Mouse (Mus musculus): ENCODE data around the gene Prkaa2. TPM values are rescaled to one million over a fixed set of nuclear protein-coding genes. Genes with fewer than 3 reads are reported as not detected.

The Prkaa2 gene
- 1.5 and 1.8 TPM in 2 replicates for polyA plus RNA-seq (2016; fragmentation: Nextera tagmentation; extraction: Ambion mirVana)

GRCm38 (mm10) chr4:105109199-105109989 lies at the start of gene Prkaa2:
TSS of gene Prkaa2 (minus strand) at chr4:105109890.
- Histone ChIP-seq H3K9ac (peak within 1 kb of the TSS; percentile 70), H3K36me3 (no peaks in the 10 kb centered on the region), H3K9me3 (no peaks in the 10 kb centered on the region), H3K27me3 (peaks cover 29% of the 10 kb centered on the region), H3K4me2 (replicated peaks) (peak within 1 kb of the TSS; percentile 95), H3K27ac (0 out of 2 replicates have a peak within 1 kb of the TSS, but pooled peaks have one; percentile 11), H3K4me3 (peak within 1 kb of the TSS; percentile 69), H3K4me1 (peaks cover 12% of the 10 kb centered on the region)
- ATAC-seq (ENCODE audit: insufficient number of reproducible peaks, insufficient read depth, low FRiP score, low TSS enrichment): peak; percentile 78
- 1% methylated on average over 70 of the region's 80 CpGs for WGBS

- H3K27ac ChIP-seq: peak overlapping the region; percentile 97
- peaks cover 33% of the 10 kb centered on the region for H3K4me1 ChIP-seq
Observed at GRCm38 (mm10) chr4:105159531-105159870, 49.8 kb upstream of the Prkaa2 start.

GRCm38 (mm10) chr4:105158651-105159530 lies 49.2 kb upstream of the Prkaa2 start:
- peak overlapping the region; percentile 97 for H3K9ac ChIP-seq
- peak overlapping the region; percentile 93 for H3K4me3 ChIP-seq
- peaks cover 28% of the 10 kb centered on the region for H3K4me1 ChIP-seq
- ATAC-seq (ENCODE audit: insufficient number of reproducible peaks, insufficient read depth, low FRiP score, low TSS enrichment): no peak
- under 1% methylated on average over 18 of the region's 18 CpGs for WGBS
- H3K4me2 ChIP-seq (replicated peaks): peak overlapping the region; percentile 70
- peak overlapping the region; percentile 97 for H3K27ac ChIP-seq
- H3K36me3 ChIP-seq: peaks cover 18% of the 10 kb centered on the region
- peaks cover 4% of the 10 kb centered on the region; the same call in 1 of the 2 replicates for H3K27me3 ChIP-seq
- no peaks in the 10 kb centered on the region for H3K9me3 ChIP-seq

More at GRCm38 (mm10) chr4:105159531-105159870, 49.8 kb upstream of the Prkaa2 start:
- Histone ChIP-seq H3K9ac (peak overlapping the region; percentile 97), H3K27me3 (peaks cover 4% of the 10 kb centered on the region; the same call in 1 of the 2 replicates), H3K9me3 (no peaks in the 10 kb centered on the region), H3K4me3 (peak overlapping the region; percentile 93), H3K36me3 (peaks cover 19% of the 10 kb centered on the region), H3K4me2 (replicated peaks) (peak overlapping the region; percentile 70)
- ATAC-seq (ENCODE audit: insufficient number of reproducible peaks, insufficient read depth, low FRiP score, low TSS enrichment): no peak
- 14% methylated on average over 6 of the region's 6 CpGs for WGBS

- H3K4me3 ChIP-seq: peak overlapping the region; percentile 93
- H3K4me2 ChIP-seq (replicated peaks): peak overlapping the region; percentile 70
- 1% methylated on average over 26 of the region's 26 CpGs for WGBS
- H3K36me3 ChIP-seq: peaks cover 14% of the 10 kb centered on the region; the same call in 1 of the 2 replicates
- H3K9me3 ChIP-seq: no peaks in the 10 kb centered on the region
- peak overlapping the region; percentile 97 for H3K9ac ChIP-seq
- H3K27me3 ChIP-seq: peaks cover 4% of the 10 kb centered on the region; the same call in 1 of the 2 replicates
- peak; percentile 29 for ATAC-seq (ENCODE audit: insufficient number of reproducible peaks, insufficient read depth, low FRiP score, low TSS enrichment)
- peak overlapping the region; percentile 97 for H3K27ac ChIP-seq
- H3K4me1 ChIP-seq: peaks cover 25% of the 10 kb centered on the region
Observed at GRCm38 (mm10) chr4:105158169-105158555, 48.5 kb upstream of the Prkaa2 start.

GRCm38 (mm10) chr4:105157276-105158168 lies 47.8 kb upstream of the Prkaa2 start, which contains the start of gene Plpp3:
TSS of gene Plpp3 (plus strand) at chr4:105157347.
- Histone ChIP-seq H3K27ac (peak within 1 kb of the TSS; percentile 97), H3K4me3 (peak within 1 kb of the TSS; percentile 93), H3K9ac (peak within 1 kb of the TSS; percentile 97), H3K36me3 (peaks cover 14% of the 10 kb centered on the region; the same call in 1 of the 2 replicates), H3K4me1 (peaks cover 21% of the 10 kb centered on the region), H3K27me3 (peaks cover 4% of the 10 kb centered on the region; the same call in 1 of the 2 replicates), H3K9me3 (no peaks in the 10 kb centered on the region), H3K4me2 (replicated peaks) (peak within 1 kb of the TSS; percentile 70)
- WGBS: under 1% methylated on average over 77 of the region's 77 CpGs
- peak; percentile 89 for ATAC-seq (ENCODE audit: insufficient number of reproducible peaks, insufficient read depth, low FRiP score, low TSS enrichment)

- peaks cover 4% of the 10 kb centered on the region; the same call in 1 of the 2 replicates for H3K27me3 ChIP-seq
- H3K9me3 ChIP-seq: no peaks in the 10 kb centered on the region
- peaks cover 17% of the 10 kb centered on the region for H3K4me1 ChIP-seq
- peaks cover 11% of the 10 kb centered on the region; the same call in 1 of the 2 replicates for H3K36me3 ChIP-seq
- ATAC-seq (ENCODE audit: insufficient number of reproducible peaks, insufficient read depth, low FRiP score, low TSS enrichment): no peak
- H3K4me3 ChIP-seq: peak overlapping the region; percentile 93
- H3K4me2 ChIP-seq (replicated peaks): peak overlapping the region; percentile 70; the same call in 1 of the 2 replicates
- no peak overlapping the region for H3K9ac ChIP-seq
- peak overlapping the region; percentile 97; the same call in 1 of the 2 replicates for H3K27ac ChIP-seq
- 0% methylated on average over 4 of the region's 4 CpGs for WGBS
Observed at GRCm38 (mm10) chr4:105156955-105157275, 47.2 kb upstream of the Prkaa2 start.

- Histone ChIP-seq H3K4me1 (peaks cover 13% of the 10 kb centered on the region), H3K4me2 (replicated peaks) (no peak overlapping the region), H3K9ac (no peak overlapping the region), H3K36me3 (peaks cover 6% of the 10 kb centered on the region; the same call in 1 of the 2 replicates), H3K9me3 (no peaks in the 10 kb centered on the region), H3K27me3 (peaks cover 4% of the 10 kb centered on the region; the same call in 1 of the 2 replicates), H3K27ac (no peak overlapping the region), H3K4me3 (no peak overlapping the region)
- 71% methylated on average over 7 of the region's 7 CpGs for WGBS
- ATAC-seq (ENCODE audit: insufficient number of reproducible peaks, insufficient read depth, low FRiP score, low TSS enrichment): no peak
Observed at GRCm38 (mm10) chr4:105156281-105156680, 46.6 kb upstream of the Prkaa2 start.

- Histone ChIP-seq H3K36me3 (no peaks in the 10 kb centered on the region), H3K9ac (no peak overlapping the region), H3K27me3 (peaks cover 4% of the 10 kb centered on the region; the same call in 1 of the 2 replicates), H3K4me2 (replicated peaks) (no peak overlapping the region), H3K4me1 (no peaks in the 10 kb centered on the region), H3K9me3 (no peaks in the 10 kb centered on the region), H3K27ac (no peak overlapping the region), H3K4me3 (no peak overlapping the region)
- ATAC-seq (ENCODE audit: insufficient number of reproducible peaks, insufficient read depth, low FRiP score, low TSS enrichment): no peak
- 62% methylated on average over 3 of the region's 3 CpGs for WGBS
Observed at GRCm38 (mm10) chr4:105153227-105153626, 43.5 kb upstream of the Prkaa2 start.

GRCm38 (mm10) chr4:105151911-105152690 lies 42.4 kb upstream of the Prkaa2 start:
- Histone ChIP-seq H3K4me3 (no peak overlapping the region), H3K4me2 (replicated peaks) (no peak overlapping the region), H3K27ac (no peak overlapping the region), H3K9me3 (no peaks in the 10 kb centered on the region), H3K27me3 (peaks cover 4% of the 10 kb centered on the region; the same call in 1 of the 2 replicates), H3K9ac (no peak overlapping the region), H3K4me1 (no peaks in the 10 kb centered on the region), H3K36me3 (no peaks in the 10 kb centered on the region)
- no peak for ATAC-seq (ENCODE audit: insufficient number of reproducible peaks, insufficient read depth, low FRiP score, low TSS enrichment)
- 38% methylated on average over 14 of the region's 14 CpGs for WGBS

- Histone ChIP-seq H3K27ac (no peak overlapping the region), H3K36me3 (no peaks in the 10 kb centered on the region)
Observed at GRCm38 (mm10) chr4:105149492-105149891, 39.8 kb upstream of the Prkaa2 start.

More at GRCm38 (mm10) chr4:105149492-105149891, 39.8 kb upstream of the Prkaa2 start:
- Histone ChIP-seq H3K4me3 (no peak overlapping the region), H3K4me2 (replicated peaks) (no peak overlapping the region), H3K9ac (no peak overlapping the region), H3K4me1 (no peaks in the 10 kb centered on the region), H3K27me3 (no peaks in the 10 kb centered on the region), H3K9me3 (no peaks in the 10 kb centered on the region)
- no peak for ATAC-seq (ENCODE audit: insufficient number of reproducible peaks, insufficient read depth, low FRiP score, low TSS enrichment)
- 88% methylated on average over 7 of the region's 7 CpGs for WGBS
